Mouse (Mus musculus) thymus, postnatal 25 days (tissue): ENCODE results near the gene Iah1.
A peak's percentile ranks its signal among the peaks of the same experiment; 100 is the strongest.

Experiments
- DNase-seq: peaks from one replicate; pipeline ENCODE4 v3.0.0; 2022

Gene Iah1

DNA sequence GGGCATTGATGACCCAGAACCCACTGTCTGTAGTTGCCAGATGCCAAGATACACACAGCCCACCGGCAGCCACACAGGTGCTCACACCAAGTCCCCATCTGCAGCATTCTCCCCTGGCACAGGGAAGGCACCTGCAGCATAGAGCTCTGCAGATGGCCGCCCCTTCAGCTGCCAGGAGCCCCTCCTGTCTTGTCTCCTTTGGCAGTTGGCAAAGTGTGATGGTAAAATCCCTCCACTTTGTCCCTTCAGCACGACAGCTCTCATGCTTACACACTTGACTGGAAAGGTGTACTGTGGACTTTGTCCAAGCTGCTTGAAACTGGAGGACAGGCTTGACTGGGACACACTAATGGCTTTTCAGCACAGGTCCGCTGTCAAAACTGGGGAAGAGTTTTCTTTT lies 4.1 kb downstream of the Iah1 start:
- no peak for DNase-seq

DNA sequence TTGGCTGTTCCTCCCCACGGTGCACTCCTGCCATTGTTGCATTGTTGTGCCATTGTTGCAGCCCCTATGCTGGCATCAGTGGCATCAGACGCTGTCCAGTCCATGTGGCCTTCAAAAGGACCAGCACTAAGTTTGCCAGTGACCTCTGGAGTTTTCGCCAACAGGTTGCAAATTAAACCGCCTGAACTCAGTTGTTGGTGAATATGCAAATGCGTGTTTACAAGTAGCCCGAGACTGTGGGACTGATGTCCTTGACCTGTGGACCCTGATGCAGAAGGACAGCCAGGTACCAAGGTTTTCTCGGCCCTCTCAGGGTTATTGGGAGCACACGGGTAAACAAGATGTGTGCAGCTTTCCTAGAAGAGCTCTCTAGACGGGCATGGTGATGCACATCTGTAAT lies 5.0 kb downstream of the Iah1 start:
- DNase-seq = no peak

DNA sequence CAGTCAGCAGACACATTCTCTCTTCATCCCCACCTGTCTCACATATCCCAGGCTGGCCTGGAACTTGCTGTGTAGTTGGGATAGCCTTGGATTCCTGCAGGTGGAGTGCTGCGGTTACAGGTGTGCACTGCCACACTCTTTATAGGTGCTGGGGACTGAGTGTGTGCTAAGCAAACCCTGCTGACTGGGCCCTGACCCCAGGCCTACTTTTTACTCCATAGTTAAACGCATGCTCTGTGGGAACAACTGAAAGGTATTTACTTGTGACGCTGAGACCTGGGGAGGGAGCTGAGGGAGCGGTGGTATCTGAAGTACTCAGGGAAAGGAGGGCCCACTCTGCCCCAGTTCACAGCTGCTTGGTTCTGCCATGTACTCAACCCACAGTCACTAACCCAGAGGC lies 6.1 kb downstream of the Iah1 start:
- DNase-seq = no peak

DNA sequence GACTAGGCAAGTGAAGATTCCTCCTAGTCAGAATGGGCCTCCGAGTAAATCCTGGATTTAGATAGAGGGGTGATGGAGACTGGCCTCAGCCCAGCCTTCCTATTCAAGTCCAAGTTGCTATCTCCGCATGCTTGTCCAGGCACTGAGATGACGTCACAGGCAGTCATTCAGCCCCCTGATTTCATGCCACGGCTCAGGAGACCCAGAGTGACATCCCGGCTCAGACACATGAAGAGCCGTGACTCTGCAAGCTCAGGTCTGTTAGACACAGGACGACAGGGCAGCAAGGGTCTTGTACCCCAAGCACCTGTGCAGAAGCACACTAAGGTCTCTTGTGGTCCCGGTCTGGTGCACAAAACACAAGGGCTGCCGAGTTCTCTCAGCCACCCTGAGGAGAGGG lies 6.7 kb downstream of the Iah1 start:
- DNase-seq = no peak

DNA sequence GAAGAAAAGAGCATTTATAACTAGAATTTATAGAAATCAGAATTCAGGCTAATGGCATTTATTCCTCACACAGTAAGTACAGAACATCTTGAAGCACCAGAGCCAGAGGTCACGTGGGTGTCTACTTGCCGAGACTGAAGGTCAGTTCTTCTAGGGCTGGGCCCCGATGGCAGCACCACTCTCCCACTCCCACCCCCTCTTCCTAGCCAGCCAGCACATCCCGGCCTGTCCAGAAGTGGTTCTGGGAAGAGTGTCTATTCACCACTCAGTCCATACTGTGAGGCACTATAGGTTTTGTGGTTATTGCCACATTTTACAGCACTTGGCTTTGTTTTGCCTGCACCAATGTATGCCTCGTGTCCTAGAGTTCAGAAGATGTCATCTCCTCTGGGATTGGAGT lies 7.9 kb downstream of the Iah1 start:
- DNase-seq = no peak

DNA sequence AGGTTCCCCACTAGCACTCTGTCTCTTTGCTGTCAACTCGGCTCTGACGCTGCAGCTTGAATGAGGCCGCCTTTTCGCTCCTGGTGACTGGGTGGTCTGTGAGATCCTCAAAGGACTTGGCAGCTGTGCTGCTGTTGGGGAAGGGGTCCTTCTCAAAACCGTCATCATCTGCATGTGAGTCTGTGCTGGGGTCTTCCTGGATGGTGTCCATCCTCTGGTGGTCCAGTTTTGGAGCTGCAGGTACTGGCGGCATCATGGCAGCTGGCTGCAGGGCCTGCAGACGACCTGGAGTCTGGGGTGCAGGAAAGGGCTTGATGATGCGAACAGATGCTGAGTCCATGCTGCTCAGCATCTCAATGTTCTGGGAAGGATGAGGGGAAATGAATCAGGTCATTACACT lies 9.1 kb downstream of the Iah1 start:
- no peak for DNase-seq

DNA sequence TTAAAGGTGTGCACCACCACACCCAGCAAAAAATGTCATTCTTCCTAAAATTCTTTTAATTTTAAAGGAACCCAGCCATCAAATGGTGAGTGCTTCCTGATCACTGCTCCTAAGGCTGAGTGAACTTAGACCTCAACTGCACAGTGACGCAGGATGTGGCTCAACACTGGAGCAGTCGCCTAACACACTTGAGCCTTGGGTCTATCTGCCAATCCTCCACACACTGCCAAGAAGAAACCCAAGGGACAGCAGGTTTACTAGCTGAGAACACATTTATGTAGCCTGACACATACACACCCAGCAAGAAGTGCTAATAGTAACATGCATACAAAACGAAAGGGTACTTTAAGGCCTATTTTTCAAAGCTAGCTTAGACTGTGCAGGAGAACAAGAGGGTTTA lies 10.1 kb downstream of the Iah1 start:
- DNase-seq = no peak

DNA sequence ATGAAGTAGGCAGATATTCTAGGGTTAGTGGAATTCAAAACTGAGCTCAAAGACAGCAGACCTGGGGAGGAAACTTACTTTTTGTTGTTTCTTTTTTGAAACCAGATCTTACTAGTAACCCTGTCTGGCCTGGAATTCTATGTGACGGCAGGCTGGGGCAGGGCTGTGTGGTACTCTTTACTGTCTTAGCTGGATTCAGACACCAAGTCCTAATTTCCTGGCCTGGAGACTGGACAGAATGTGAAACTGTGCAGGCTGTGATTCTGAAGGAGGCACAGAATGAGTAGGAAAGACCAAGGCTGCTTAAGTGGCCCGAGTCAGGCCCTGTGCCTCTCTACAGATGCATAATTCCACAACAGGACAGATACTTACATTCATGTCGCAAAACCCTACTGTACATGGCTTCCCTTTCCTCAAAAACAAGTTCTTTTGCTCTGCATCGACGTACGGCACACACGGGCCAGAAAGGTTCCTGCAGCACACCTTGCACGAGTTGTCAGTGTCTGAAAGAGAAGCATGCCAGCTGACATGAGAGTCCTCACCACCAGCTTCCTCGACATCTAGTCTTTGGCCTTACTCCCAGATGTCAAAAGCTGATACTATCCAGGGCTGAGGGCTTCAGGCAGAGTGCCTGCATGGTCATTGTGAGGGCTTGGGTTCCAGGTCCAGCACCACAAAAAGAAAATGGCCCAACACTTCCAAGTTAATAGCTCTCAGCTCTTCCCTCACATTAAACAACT lies 13.6 kb downstream of the Iah1 start:
- DNase-seq = no peak

DNA sequence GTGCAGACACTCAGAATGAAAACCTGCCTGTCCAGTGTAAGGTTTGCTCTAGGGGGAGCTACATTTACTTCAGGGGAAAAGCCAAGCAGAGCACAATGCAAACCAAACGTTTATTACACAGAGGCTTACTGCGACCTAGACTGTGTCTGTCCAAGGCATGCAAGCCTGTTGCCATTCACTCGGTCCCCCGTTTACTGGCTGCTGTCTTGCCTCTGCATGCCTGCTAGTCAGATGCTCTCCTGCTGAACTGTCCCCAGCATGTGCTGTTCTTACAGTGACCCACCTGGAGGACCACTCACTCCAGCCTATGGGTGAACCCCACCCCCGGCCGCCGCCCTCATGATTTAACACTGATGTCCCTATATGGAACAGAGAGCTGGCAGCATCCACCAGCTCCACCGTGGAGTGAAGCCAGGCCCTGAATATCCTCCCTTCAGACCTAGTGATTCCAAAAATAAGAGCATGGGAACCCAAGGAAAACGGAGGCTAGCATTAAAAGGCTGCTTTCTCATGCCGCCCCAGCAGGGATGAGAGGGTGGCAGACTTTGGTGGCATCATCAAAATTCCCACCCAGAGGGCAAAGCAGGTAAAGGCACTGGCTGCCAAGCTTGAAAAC lies 14.9 kb downstream of the Iah1 start:
- DNase-seq = no peak

DNA sequence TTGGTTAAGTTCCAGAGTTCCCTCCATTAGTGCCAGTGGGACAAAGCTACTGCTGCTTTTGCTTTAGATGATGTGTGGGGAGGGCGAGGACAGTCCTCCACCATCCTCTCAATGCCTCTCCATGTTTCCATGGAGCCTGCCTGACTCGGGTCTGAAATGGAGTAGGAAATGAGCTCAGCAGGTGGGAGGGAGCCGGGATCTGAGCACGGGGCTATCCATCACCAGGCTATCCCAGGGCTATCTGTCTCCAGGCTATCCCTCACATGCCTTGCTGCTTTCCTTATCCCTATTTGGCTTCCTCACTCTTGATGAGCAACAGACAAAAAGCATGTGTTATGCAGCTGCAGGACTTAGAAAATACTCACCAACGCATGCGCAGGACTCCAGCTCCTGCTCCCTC lies 15.5 kb downstream of the Iah1 start:
- DNase-seq = no peak

DNA sequence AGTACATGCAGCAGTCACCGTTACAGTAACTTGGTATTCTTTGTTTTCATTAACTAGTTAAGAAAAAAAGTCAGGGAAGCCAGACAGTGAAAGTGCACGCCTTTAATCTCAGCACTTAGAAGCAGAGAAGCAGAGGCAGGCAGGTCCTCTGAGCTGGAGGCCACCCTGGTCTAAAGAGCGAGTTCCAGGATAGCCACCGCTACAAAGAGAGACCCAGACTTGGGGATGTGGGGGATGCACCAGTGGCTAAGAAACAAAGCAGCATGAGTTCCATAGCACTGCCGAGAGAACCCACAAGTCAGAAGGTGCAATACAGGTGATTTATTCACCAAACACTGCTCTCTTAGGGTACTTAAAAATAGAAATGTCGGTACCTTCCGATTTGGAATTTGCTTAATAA lies 16.8 kb downstream of the Iah1 start:
- no peak for DNase-seq

DNA sequence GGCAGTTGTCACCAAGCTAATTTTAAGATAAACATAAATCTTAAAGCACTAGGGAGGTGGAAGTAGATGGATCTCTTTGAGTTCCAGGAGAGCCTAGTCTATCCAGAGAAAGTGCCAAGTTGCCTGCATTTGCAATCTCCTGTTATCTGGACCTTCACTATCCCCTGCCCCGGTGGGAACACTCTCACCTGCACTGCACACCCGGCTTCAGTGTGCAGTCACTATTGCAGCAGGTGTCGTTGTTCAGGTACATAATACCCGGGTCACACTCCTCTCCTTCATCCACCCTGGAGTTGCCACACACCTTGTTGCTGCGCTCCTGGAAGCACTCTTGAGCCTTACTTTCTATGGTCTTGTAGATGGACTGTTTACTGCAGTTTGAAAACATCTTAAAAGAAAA lies 17.6 kb downstream of the Iah1 start:
- DNase-seq = no peak

DNA sequence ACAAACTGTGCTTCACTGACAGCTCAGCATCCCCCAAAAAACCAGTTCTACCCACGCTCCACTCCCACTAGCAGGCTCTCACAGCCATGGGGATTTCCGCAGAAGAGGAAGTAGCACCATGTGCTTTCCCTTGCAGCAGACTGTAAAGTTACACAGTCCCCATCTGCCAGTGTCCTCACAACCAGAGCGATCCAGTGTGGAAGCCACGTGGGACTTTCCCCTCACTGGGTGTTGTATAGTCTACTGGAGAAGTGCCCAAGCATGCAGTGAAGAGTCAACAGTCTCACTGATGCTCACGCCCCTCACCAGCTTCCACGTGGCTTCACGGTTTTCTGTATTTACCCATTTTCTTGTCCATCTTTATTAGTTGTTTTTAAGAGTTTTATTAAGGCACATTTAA lies 19.7 kb downstream of the Iah1 start:
- peak; percentile 16 for DNase-seq

DNA sequence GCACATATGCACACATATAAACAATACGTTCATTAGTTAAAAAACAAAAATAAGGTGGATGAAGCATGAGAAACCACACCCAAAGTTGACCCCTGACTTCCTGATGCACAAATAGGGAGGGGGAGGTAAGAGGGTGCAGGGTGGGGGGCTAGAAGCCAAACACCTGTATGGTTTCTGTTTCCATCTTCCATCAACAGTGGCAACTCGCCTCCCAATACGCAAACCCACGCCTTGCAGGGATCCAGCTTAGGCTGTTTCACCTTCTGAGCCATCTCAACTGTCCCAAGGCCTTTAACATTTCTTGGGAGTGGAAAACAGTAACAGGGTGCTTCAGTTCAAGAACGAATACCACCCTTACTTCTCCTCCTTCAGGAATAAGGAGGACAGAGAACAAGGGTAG lies 21.0 kb downstream of the Iah1 start:
- DNase-seq = no peak

DNA sequence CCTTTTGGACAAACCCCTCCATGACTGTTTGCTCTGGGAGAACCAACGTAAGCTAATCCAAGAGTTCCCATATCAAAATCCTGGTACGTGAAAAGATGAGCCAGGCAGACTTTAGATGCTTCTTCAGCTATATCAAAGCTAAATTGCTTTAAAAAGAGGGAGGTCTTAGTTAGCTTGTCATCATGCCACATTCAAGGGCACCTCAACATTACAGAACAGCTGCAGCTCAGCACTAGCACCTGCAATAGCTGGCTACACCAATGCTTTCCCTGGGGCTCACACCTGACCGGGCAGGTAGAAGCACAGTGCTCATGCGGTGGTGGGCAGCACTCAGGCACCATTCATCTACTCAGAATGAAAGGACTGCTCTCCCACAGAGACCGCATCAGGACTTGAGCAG lies 24.5 kb downstream of the Iah1 start:
- no peak for DNase-seq

DNA sequence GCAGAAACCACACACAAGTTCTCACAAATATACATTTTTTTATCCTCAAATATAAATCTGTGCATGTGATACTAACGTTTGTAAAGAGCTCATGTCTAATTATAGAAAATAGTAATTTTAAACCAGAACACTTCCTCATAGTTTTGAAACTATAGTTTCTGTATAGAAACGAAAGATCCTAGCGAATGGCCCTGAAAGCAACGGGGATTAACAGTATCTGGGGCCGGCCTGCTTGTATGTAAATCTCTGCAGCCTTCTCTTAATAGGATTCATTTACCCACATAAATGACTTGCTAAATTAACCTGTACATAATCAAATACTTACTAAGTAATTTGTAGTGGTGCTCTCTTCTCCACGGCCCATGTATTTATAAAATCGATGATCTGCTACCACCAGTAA lies 30.8 kb downstream of the Iah1 start:
- no peak for DNase-seq

DNA sequence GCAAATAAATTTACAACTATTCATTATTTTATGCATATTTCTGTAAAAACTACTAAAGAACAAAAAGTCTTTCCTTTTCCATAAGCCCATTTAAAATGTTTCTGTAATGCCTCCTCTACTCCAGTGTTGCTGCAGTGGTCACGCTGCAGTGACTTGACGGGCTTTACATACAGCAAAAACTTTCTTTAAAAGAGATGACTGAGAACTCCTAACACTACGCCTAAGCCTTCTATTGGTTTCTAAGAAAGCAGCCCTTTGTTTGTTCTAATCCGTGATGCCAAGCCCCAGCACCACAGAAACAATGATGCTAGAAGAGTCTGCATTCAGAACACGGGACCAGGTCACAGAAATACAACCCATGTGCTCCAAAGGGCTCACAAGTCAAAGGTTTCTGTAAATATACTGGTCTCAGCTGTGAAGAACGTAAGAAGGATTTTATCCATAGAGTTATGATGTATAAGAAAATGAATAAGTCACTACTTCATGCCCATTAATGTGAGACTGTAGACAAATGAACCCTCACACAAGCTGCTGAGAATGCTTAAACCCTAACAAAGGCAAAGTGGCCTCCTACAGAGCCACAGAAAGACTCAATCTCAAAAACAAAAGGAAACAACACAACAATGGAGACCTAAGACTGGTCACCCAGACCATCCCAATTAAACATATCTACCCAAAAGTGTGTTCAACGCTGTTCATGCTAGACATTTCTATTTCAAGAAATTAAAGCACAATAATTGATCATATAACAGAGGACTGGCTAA lies 34.1 kb downstream of the Iah1 start:
- no peak for DNase-seq

DNA sequence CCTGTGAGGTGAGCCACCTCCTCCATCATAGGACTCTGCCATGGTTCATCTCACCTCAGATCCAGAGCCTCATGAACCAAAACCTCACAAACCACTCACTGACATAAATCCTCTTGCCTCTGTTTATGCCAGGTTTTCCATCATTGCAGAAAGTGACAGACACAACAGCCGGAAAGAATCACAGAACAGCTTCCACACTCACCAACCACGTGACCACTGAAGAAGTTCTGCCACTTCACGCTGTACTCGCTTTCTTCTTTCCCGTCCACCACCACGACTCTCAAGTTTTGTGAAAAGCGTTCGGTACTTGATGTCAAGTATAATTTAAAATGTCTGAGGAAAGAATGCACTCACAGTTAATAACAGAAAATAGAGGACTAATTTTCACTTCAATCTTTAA lies 37.5 kb downstream of the Iah1 start:
- no peak for DNase-seq

DNA sequence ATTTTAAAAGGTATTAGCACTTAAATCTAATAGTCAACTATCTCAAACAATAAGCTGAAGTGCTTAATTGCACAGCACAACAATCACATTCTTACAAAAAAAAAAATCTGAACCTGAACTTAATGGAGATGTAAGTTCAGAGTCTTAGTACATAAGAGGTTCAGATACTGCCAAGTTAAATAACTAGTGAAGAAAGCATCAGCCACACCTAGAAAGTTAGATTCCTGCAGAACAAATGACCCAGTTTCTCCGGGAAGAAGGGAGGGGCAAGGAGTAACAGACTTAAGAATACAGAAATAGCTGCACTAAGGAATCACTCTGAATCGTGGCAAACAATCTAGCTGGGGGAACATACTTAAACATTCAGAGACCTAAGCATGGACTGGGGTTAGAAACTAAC lies 46.5 kb downstream of the Iah1 start:
- DNase-seq = no peak

DNA sequence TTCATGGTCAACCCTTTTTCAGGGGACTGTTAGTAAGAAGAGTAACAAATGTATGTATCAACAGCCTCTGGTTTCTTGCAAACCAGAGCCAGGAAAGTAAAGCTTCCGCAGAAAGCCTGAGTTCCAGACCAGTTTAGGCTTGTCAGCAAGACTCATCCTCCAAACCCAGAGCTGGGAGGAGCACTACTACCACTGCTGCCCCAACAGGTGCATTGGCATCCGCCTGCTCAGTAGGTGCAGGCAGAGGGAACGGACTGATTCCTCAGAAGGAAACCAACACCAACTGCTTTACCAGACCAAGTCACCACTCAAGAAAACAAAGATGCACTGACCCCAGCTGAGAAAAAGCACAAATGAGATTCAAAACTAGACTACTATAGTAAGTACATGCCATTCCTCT lies 47.0 kb downstream of the Iah1 start:
- DNase-seq = no peak

DNA sequence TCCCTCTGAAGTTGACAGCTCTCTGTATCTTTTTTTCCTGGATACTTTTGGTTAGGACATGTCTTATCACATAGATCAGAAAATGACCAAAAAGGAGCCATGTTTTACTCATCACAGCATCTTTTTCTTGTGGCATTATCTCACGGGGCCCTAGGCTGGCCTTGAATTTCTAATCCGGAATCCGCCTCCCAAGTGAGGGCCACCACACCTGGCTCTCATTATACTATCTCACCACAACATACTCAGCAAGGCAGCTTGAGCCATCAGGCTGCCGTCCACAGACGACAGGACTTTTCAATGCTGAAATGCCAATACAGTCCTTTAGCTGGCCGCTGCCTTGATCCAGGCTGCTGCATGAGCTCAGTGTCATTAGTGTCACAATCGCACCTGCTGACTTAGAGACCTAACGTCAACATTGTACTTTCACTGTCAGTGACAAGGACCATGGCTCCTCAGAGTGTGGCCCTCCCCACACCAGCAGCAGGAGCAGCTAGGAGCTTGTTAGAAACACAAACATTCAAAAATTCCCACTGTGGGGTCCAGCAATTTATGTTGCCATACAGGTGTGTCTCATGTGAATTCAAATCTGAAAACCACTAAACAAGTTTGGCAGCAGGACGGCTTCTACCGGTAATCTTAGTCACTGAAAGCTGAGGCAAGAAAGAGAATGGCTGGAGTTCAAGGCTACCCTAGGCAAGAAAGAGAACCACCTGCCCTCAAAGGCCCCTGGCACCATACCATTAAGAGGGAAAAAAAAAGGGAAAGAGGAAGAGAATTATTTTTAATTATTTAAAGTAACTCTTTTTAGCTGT lies 48.6 kb downstream of the Iah1 start:
- no peak for DNase-seq

DNA sequence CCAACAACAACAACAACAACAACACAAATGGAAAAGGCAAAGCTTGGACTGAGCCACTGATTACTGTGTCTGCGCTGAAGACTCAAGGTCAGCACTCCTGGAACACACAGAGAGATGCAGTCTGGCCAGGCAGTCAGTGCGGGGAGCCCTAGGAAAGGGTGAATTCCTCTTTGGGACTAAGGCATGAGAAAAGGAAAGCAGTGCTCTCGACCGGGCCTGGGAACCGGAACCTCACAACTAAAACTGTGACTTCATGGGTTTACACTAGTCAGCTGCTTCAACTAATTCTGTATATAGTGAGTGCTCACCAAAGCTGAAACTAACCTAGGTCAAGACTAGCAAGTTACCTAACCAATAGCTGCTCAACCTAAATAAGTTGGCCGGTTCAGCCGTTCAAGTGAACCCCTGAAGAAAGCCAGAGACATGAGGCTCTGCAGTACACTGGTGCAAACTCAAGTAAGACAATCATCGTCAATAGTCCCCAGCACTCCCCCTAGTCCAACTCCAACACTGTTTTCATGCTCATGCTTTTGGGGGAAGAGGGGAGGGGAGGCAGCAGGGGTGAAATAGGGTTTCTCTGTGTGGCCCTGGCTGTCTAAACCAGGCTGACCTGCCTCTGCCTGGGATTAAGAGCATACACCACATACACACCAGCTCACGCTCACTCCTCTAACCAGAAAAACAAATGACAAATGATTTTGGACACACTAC lies 52.3 kb downstream of the Iah1 start:
- no peak for DNase-seq

DNA sequence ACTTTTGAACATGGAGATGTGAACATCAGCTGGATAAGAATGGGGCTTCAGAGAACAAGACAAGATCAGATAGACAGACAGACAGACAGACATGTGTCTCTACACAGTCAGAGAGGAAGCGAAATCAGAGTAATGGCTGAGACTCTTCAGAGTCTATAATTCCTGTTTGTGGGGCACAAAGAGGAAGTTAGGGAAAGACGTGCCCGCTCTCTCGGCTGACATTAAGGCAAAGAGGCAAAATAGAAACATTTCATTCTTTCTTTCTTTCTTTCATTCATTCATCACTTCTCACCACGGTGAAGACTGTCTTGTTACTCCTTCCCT lies 52.9 kb downstream of the Iah1 start:
- DNase-seq = no peak
